Mouse (Mus musculus) midbrain, embryonic 16.5 days (tissue): ENCODE results near the gene Grik4. TPM values are rescaled to one million over a fixed set of nuclear protein-coding genes. Genes with fewer than 3 reads are reported as not detected.

Experiments used
- ATAC-seq: fragments of 200-750 bp; cut with Nextera tagmentation; 2 replicates; pipeline ENCODE4 v1.8.0; 2017; ENCODE audit warnings: moderate TSS enrichment
- H3K27ac ChIP-seq: fragments of 300-500 bp; sonication (generic); 2 replicates; pipeline ENCODE4 v1.5.1; 2014; ENCODE audit warnings: mild to moderate bottlenecking, low read length, mixed read lengths
- H3K27me3 ChIP-seq: fragments of 300-500 bp; sonication (generic); 2 replicates; pipeline ENCODE4 v1.6.1; 2014; ENCODE audit warnings: low read depth, low read length, mixed read lengths; ENCODE audit not compliant: control insufficient read depth, insufficient read depth
- H3K36me3 ChIP-seq: fragments of 300-500 bp; sonication (generic); 2 replicates; pipeline ENCODE4 v1.6.1; 2014; ENCODE audit warnings: mild to moderate bottlenecking, low read length, moderate library complexity, mixed read lengths; ENCODE audit not compliant: control insufficient read depth, insufficient read depth
- H3K4me1 ChIP-seq: fragments of 300-500 bp; sonication (generic); 2 replicates; pipeline ENCODE4 v1.6.1; 2014; ENCODE audit warnings: mild to moderate bottlenecking, low read length, mixed read lengths; ENCODE audit not compliant: control insufficient read depth, insufficient read depth
- H3K4me2 ChIP-seq: fragments of 300-500 bp; sonication (generic); 2 replicates; pipeline ENCODE4 v1.6.1; 2014; ENCODE audit warnings: mild to moderate bottlenecking, low read length, mixed read lengths
- H3K4me3 ChIP-seq: fragments of 300-500 bp; sonication (generic); 2 replicates; pipeline ENCODE4 v1.5.1; 2014; ENCODE audit warnings: low read depth, mild to moderate bottlenecking, low read length, moderate library complexity, mixed read lengths
- H3K9ac ChIP-seq: fragments of 300-500 bp; sonication (generic); 2 replicates; pipeline ENCODE4 v1.6.1; 2014; ENCODE audit warnings: low read depth, low read length, mixed read lengths
- H3K9me3 ChIP-seq: fragments of 300-500 bp; sonication (generic); replicated peaks from 2 replicates; pipeline ENCODE4 v1.6.1; 2014; ENCODE audit warnings: mild to moderate bottlenecking, low read length, mixed read lengths; ENCODE audit not compliant: control insufficient read depth, poor library complexity, severe bottlenecking
- WGBS: fragments of 180-500 bp; shearing (Covaris S2); extraction: QIAGEN DNeasy Blood & Tissue Kit; methylation state at CpG from one replicate; pipeline ENCODE4 v1.1.7; 2014; 5-methylcytosine and 5-hydroxymethylcytosine counted together
- polyA plus RNA-seq: library from polyadenylated mRNA; unstranded; fragments of >200 nt; fragmentation: Nextera tagmentation; extraction: Ambion mirVana; gene quantifications from 2 replicates; pipeline ENCODE4 v1.2.1, GENCODE M21; 2015

Gene Grik4
- polyA plus RNA-seq, 1 experiment from 2014 or later = 11.7 TPM

DNA sequence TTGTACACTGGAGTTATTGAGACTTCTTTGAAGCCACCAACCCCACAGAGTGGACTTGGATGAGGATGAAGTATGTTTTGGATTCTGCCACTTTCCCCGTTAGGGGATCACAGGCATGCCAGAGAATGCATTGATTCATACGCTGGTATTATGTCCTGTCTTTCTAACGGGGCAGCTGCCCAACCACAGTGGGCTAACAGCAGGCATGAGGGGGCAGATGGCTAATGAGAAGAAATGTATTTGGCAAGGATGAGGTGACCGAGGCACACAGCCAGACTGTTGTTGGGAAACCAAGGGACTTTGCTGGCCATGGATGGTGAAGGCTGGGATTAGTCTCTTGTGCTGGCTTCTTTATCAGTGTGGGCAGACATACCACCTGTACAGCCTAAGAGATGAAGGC lies 312.8 kb downstream of the Grik4 start:
- no peak for ATAC-seq

DNA sequence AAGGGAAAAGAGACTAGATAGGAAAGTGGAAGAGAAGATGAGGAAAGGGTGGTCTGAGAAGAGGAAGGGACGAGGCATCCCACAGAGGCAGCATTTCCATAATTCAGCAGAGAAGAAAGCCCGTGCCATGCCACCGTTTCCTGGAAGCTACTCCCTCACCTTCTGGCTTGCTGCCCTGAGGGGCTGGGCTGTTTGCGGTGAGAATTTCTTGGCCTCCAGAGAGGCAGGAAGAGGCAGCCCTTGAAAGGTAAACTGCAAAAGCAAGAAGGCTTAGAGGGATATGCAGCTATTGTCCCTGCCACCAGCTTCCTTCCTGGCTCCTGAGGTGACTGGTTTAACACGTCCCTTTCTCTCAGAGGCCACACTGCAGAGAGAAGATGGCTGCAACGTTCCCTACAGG lies 316.7 kb downstream of the Grik4 start:
- 21% methylated on average over 6 of the region's 6 CpGs for WGBS
- H3K36me3 ChIP-seq = no peaks in the 10 kb centered on the region
- no peak for ATAC-seq
- no peak overlapping the region for H3K9ac ChIP-seq
- no peaks in the 10 kb centered on the region for H3K27me3 ChIP-seq
- peaks cover 13% of the 10 kb centered on the region for H3K4me1 ChIP-seq
- no peak overlapping the region for H3K4me3 ChIP-seq
- no peak overlapping the region for H3K4me2 ChIP-seq
- no peaks in the 10 kb centered on the region for H3K9me3 ChIP-seq
- no peak overlapping the region for H3K27ac ChIP-seq

More for the DNA sequence above, 312.8 kb downstream of the Grik4 start:
- Histone ChIP-seq H3K4me2 (no peak overlapping the region), H3K27me3 (no peaks in the 10 kb centered on the region), H3K4me3 (no peak overlapping the region), H3K27ac (no peak overlapping the region), H3K9me3 (no peaks in the 10 kb centered on the region), H3K36me3 (no peaks in the 10 kb centered on the region), H3K9ac (no peak overlapping the region), H3K4me1 (peaks cover 17% of the 10 kb centered on the region)
- 64% methylated on average over 4 of the region's 4 CpGs for WGBS

DNA sequence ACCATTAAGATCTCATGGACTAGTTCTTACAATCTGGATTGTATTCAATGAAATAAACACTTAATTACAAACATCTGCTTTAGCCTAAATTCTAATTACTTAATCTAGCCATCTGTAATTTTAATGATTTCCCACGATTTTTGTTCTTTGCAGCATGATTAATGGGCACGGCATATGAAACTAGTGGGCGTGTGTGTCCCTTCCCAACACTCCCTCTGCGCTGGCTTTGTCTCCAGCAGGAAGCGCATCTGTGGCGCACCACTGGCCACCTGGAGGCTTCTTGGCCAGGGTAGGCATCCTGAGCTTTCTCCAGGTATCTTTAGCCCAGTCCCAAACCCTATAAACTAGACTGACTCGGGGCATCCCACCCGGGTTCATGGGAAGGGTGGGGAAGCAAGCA lies 317.1 kb downstream of the Grik4 start:
- no peaks in the 10 kb centered on the region for H3K36me3 ChIP-seq
- H3K4me2 ChIP-seq = no peak overlapping the region
- no peak for ATAC-seq
- no peak overlapping the region for H3K4me3 ChIP-seq
- H3K9ac ChIP-seq = no peak overlapping the region
- no peaks in the 10 kb centered on the region for H3K27me3 ChIP-seq
- H3K4me1 ChIP-seq = peaks cover 11% of the 10 kb centered on the region
- no peak overlapping the region for H3K27ac ChIP-seq
- no peaks in the 10 kb centered on the region for H3K9me3 ChIP-seq
- WGBS = 68% methylated on average over 8 of the region's 8 CpGs

DNA sequence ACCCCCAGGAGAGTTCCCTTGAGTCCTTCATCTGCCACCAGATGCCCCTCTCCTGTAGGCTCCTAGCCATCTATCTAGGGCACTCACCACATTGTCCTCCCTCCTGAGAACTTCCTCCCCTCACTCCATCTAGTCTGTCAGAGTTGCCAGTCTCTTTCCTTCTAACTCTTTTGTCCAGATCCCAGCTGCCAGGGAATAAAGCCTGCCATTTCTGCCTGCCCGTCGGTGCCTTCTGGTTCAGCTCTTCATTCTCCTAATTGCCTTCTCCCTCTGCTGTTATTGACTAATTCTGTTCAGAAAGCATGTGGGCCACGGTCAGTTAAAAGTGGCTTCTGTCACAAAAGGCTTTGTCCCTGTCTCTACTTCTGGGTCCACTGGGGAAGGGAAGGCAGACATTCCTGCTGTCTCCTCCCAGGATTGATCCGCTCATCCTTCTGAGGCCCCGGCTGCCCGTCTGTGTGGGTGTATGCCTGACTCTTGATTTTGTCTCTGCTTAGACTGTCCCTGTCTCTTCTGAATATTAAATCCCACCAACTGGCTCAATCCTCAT lies 318.0 kb downstream of the Grik4 start:
- Histone ChIP-seq H3K4me3 (no peak overlapping the region), H3K9ac (no peak overlapping the region), H3K9me3 (no peaks in the 10 kb centered on the region), H3K36me3 (no peaks in the 10 kb centered on the region), H3K4me1 (peaks cover 11% of the 10 kb centered on the region), H3K27me3 (no peaks in the 10 kb centered on the region), H3K4me2 (no peak overlapping the region), H3K27ac (peak overlapping the region; percentile 4; the same call in 1 of the 2 replicates)
- no peak for ATAC-seq
- 18% methylated on average over 6 of the region's 6 CpGs for WGBS

DNA sequence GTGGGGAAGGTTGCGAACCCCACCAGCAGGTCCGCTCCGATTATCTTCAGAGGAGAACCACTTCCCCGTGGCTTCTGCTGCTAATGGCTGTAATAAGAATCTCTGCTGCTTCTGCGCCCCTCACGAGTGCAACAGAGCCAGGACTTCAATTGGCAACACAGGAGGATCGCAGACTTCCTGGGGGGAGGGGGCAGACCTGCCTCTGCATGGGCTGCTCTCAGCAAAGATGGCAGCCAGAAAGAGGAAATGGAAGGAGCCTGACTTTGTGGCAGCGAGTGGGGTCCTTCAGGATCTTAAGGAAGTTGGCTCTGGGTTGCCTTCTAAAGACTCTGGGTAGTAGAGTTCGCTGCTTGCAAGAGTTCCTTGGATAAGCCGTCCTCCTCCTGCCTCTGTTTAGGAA lies 329.9 kb downstream of the Grik4 start:
- no peak for ATAC-seq
- peaks cover 16% of the 10 kb centered on the region for H3K4me1 ChIP-seq
- no peak overlapping the region for H3K4me2 ChIP-seq
- no peaks in the 10 kb centered on the region for H3K9me3 ChIP-seq
- H3K9ac ChIP-seq = no peak overlapping the region
- no peaks in the 10 kb centered on the region for H3K36me3 ChIP-seq
- H3K27me3 ChIP-seq = no peaks in the 10 kb centered on the region
- H3K27ac ChIP-seq = no peak overlapping the region
- no peak overlapping the region for H3K4me3 ChIP-seq
- 55% methylated on average over 10 of the region's 10 CpGs for WGBS

DNA sequence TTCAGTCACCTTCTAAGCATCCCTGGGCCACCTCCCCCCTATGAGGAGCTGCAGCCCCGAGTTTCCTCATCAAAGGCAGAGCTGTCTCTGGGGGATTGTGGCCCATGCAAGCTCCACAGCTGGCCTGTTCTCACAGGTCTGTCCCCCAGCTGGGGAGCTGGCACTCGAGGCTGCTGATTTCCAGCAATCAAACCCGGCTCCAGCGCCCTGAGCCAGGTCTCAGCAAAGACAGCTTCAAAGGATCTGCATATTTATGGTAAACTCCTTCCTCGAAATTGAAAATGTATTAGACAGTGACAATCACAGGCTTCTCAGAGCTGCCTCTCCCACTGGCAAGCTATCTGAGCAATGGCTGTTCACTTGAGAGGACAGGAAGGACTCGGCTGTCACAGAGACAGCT lies 330.5 kb downstream of the Grik4 start:
- H3K27ac ChIP-seq = no peak overlapping the region
- no peak for ATAC-seq
- H3K4me2 ChIP-seq = no peak overlapping the region
- H3K9ac ChIP-seq = no peak overlapping the region
- no peaks in the 10 kb centered on the region for H3K36me3 ChIP-seq
- no peaks in the 10 kb centered on the region for H3K27me3 ChIP-seq
- no peaks in the 10 kb centered on the region for H3K9me3 ChIP-seq
- H3K4me3 ChIP-seq = no peak overlapping the region
- peaks cover 16% of the 10 kb centered on the region for H3K4me1 ChIP-seq
- 22% methylated on average over 6 of the region's 6 CpGs for WGBS

DNA sequence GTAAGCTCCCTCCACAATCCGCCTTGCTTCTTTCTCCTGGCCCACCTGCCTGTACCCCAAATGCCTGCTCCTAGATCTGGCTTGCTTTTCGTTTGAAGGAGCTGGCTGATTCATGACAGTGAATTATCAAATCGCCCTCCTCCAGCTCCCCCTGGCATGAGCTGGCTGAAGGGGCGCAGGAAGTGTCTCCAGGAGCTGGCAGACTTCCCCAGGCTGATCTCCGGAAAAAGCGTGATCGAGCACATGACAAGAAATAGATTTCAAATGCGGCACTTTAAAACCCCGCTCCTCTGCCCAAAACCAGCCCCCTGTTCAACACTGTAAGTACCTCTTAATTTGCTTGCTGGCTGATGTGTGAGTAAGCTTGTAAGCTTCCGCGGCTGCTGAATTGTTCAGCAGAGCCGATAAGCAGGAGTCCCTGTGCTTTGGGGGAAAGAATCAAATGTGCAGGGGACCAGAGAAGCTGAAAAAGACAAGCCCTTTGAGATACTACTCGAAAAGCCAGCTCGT lies 331.8 kb downstream of the Grik4 start:
- H3K27me3 ChIP-seq = no peaks in the 10 kb centered on the region
- no peaks in the 10 kb centered on the region for H3K9me3 ChIP-seq
- H3K9ac ChIP-seq = no peak overlapping the region
- H3K27ac ChIP-seq = 0 out of 2 replicates have a peak overlapping the region, but pooled peaks have one; percentile 25
- H3K4me2 ChIP-seq = no peak overlapping the region
- WGBS = 54% methylated on average over 14 of the region's 14 CpGs
- H3K4me3 ChIP-seq = no peak overlapping the region
- H3K4me1 ChIP-seq = peaks cover 16% of the 10 kb centered on the region
- H3K36me3 ChIP-seq = no peaks in the 10 kb centered on the region
- ATAC-seq = no peak

DNA sequence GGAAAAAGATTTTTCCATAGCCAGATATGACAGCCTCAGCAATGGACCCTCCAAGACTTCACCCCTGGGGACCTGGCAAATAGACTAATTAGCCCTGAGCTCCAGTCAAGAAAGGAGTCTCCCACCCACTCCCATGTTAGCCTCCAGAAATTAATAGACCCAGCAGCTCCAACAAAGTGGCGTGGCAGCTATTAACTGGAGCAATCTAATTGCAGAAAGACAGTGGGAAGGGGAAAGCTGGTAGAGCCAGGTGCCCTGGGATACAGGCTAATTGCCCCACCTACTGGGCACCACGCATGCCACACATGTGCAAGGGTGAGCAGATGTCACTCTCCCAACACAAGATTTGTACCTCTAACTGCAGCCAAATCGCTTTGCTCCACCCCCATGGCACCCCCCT lies 342.8 kb downstream of the Grik4 start:
- no peak overlapping the region for H3K27ac ChIP-seq
- no peak overlapping the region for H3K9ac ChIP-seq
- H3K36me3 ChIP-seq = no peaks in the 10 kb centered on the region
- no peak for ATAC-seq
- no peaks in the 10 kb centered on the region for H3K9me3 ChIP-seq
- 33% methylated on average over 3 of the region's 3 CpGs for WGBS
- H3K27me3 ChIP-seq = no peaks in the 10 kb centered on the region
- no peak overlapping the region for H3K4me2 ChIP-seq
- peaks cover 3% of the 10 kb centered on the region; the same call in 1 of the 2 replicates for H3K4me1 ChIP-seq
- no peak overlapping the region for H3K4me3 ChIP-seq

DNA sequence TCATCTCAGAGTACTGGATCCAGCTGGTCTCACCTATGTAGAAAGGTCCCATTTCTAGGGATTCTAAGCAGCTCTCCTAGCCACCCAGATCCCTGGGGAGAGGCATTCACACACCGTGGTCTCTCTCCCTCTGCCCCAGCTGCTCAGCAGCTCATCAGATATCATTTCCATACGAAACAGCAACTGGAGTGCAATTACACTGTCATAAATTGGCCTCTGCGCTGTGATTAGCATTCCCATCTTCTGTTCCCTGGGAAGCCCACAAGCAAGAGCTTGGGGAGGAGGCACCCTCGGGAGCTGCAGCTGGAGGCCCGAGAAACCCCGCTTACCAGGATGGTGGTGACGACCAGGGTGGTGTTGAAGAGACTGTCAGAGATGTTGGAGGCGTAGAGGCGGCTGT lies 346.8 kb downstream of the Grik4 start:
- H3K4me3 ChIP-seq = no peak overlapping the region
- H3K9me3 ChIP-seq = no peaks in the 10 kb centered on the region
- no peak overlapping the region for H3K4me2 ChIP-seq
- no peaks in the 10 kb centered on the region for H3K27me3 ChIP-seq
- H3K9ac ChIP-seq = no peak overlapping the region
- ATAC-seq = no peak
- no peaks in the 10 kb centered on the region for H3K36me3 ChIP-seq
- 69% methylated on average over 9 of the region's 9 CpGs for WGBS
- no peaks in the 10 kb centered on the region for H3K4me1 ChIP-seq
- no peak overlapping the region for H3K27ac ChIP-seq
